Mouse (Mus musculus) stomach, postnatal 0 days (tissue): ENCODE data around the gene Mst1r. TPM values are rescaled to one million over a fixed set of nuclear protein-coding genes. Genes with fewer than 3 reads are reported as not detected.

ENCODE experiments used
- ATAC-seq: fragments of 200-750 bp; cut with Nextera tagmentation; 2 replicates; pipeline ENCODE4 v1.8.0; 2017; ENCODE audit not compliant: low FRiP score, low TSS enrichment
- DNase-seq: peaks from one replicate; pipeline ENCODE4 v3.0.0-alpha.2; 2016; ENCODE audit warnings: low spot score
- H3K27ac ChIP-seq: fragments of 300-500 bp; sonication (generic); replicated peaks from 2 replicates; pipeline ENCODE4 v1.5.1; 2014; ENCODE audit warnings: mild to moderate bottlenecking, control low read depth
- H3K27me3 ChIP-seq: fragments of 300-500 bp; sonication (generic); 2 replicates; pipeline ENCODE4 v1.6.1; 2014; ENCODE audit warnings: low read length; ENCODE audit not compliant: control insufficient read depth, insufficient read depth
- H3K36me3 ChIP-seq: fragments of 300-500 bp; sonication (generic); 2 replicates; pipeline ENCODE4 v1.6.1; 2014; ENCODE audit warnings: low read length, mixed read lengths; ENCODE audit not compliant: control insufficient read depth, insufficient read depth
- H3K4me1 ChIP-seq: fragments of 300-500 bp; sonication (generic); replicated peaks from 2 replicates; pipeline ENCODE4 v1.6.1; 2014; ENCODE audit warnings: antibody characterized with exemption; ENCODE audit not compliant: control insufficient read depth, insufficient read depth
- H3K4me2 ChIP-seq: fragments of 300-500 bp; sonication (generic); replicated peaks from 2 replicates; pipeline ENCODE4 v1.6.1; 2014; ENCODE audit warnings: low read depth, mild to moderate bottlenecking, control low read depth, moderate library complexity
- H3K4me3 ChIP-seq: fragments of 300-500 bp; sonication (generic); 2 replicates; pipeline ENCODE4 v1.5.1; 2014; ENCODE audit warnings: low read depth, low read length, control low read depth
- H3K9ac ChIP-seq: fragments of 300-500 bp; sonication (generic); 2 replicates; pipeline ENCODE4 v1.6.1; 2014; ENCODE audit warnings: mild to moderate bottlenecking, low read length, control low read depth, mixed read lengths
- H3K9me3 ChIP-seq: fragments of 300-500 bp; sonication (generic); 2 replicates; pipeline ENCODE4 v1.6.1; 2016; ENCODE audit warnings: low read length; ENCODE audit not compliant: control insufficient read depth
- CTCF ChIP-seq: IDR thresholded peaks from 2 replicates; pipeline ENCODE4 v1.5.1; 2016; ENCODE audit warnings: antibody characterized with exemption, low read depth, mild to moderate bottlenecking, moderate library complexity
- EP300 ChIP-seq: optimal IDR thresholded peaks from 2 replicates; pipeline ENCODE3; 2016; ENCODE audit warnings: antibody characterized with exemption
- WGBS: fragments of 180-500 bp; shearing (Covaris S2); extraction: QIAGEN DNeasy Blood & Tissue Kit; methylation state at CpG from one replicate; pipeline ENCODE4 v1.1.7; 2014; 5-methylcytosine and 5-hydroxymethylcytosine counted together
- polyA plus RNA-seq: library from polyadenylated mRNA; unstranded; fragments of >200 nt; fragmentation: Nextera tagmentation; extraction: Ambion mirVana; gene quantifications from 2 replicates; pipeline ENCODE4 v1.2.1, GENCODE M21; 2015

Mst1r gene
- polyA plus RNA-seq, 1 experiment from 2014 or later, result 10.6 TPM

DNA sequence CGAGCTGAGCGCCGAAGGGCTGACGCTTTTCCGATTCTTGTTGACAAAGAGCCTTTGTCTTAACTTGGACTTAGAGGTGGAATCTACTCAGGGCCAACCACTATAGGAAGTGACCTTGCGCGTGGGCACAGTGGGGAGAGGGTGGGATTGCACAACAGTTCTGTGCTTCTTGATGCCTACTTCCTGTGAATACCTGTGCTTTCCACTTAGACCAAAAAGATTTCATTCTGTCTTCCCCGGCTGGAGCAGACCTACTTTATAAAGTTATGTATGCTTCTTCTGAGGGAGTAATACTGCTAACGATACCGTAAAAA lies 43.2 kb downstream of the Mst1r start, which contains the start of gene Traip:
Gene Traip (plus strand): TSS at position 215 of the 314 bp plus-strand sequence.
- WGBS, result 92% methylated on average over 10 of the region's 10 CpGs
- Histone ChIP-seq H3K9ac (peak within 1 kb of the TSS; percentile 67), H3K4me2 (peak within 1 kb of the TSS; percentile 76), H3K27ac (peak within 1 kb of the TSS; percentile 67), H3K36me3 (no peaks in the 10 kb centered on the region), H3K4me3 (peak within 1 kb of the TSS; percentile 66), H3K27me3 (no peaks in the 10 kb centered on the region), H3K9me3 (no peaks in the 10 kb centered on the region), H3K4me1 (no peaks in the 10 kb centered on the region)
- DNase-seq (no peak), ATAC-seq (no peak)
- no peak for TF ChIP-seq CTCF
- TF ChIP-seq EP300, result no peak

DNA sequence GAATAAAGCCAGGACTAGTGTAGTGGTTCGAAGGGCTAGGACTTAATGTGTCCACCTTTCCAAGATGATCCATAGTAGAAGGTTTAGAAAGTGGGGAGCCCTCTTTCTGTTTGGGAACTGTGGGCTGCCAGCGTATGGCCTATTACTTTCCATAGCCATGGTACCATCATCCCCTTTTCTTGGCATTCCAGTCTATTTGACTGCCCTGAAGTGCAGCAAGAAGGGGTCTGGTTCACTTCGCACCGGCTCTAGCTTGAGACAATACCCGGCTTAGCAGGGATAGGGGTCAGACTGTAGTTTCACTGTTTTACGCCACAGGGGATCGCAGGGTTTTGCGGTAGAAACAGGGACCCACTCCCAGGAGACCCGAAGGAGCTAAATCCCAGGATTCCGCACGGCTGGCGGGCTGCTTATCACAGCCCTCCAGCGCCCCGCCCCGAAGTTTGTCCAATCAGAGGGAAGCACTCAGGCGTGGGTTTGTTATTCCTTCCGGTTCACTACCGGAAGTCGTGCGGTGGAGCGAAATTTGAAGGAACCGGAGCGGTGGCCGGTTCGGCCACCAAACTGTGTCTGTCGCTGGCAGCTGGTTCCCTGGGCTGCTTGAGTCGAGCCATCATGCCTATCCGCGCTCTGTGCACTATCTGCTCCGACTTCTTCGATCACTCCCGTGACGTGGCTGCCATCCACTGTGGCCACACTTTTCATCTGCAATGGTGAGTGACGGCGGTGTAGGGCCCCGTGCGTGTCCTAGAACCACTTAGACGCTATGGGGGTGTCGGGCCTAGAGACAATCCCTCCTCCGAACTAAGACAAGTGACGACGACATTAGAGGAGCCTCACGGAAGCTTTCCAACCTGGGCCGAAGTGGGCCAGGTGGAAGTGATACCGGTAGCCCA lies 44.0 kb downstream of the Mst1r start:
- H3K27ac ChIP-seq, result peak overlapping the region; percentile 67
- H3K9me3 ChIP-seq, result no peaks in the 10 kb centered on the region
- 11% methylated on average over 45 of the region's 45 CpGs for WGBS
- H3K9ac ChIP-seq, result peak overlapping the region; percentile 67
- TF ChIP-seq EP300, result no peak
- no peak for TF ChIP-seq CTCF
- H3K27me3 ChIP-seq, result no peaks in the 10 kb centered on the region
- peak overlapping the region; percentile 76 for H3K4me2 ChIP-seq
- peak; percentile 92 for DNase-seq
- peak; percentile 94 for ATAC-seq
- H3K4me1 ChIP-seq, result no peaks in the 10 kb centered on the region
- H3K4me3 ChIP-seq, result peak overlapping the region; percentile 66
- no peaks in the 10 kb centered on the region for H3K36me3 ChIP-seq

DNA sequence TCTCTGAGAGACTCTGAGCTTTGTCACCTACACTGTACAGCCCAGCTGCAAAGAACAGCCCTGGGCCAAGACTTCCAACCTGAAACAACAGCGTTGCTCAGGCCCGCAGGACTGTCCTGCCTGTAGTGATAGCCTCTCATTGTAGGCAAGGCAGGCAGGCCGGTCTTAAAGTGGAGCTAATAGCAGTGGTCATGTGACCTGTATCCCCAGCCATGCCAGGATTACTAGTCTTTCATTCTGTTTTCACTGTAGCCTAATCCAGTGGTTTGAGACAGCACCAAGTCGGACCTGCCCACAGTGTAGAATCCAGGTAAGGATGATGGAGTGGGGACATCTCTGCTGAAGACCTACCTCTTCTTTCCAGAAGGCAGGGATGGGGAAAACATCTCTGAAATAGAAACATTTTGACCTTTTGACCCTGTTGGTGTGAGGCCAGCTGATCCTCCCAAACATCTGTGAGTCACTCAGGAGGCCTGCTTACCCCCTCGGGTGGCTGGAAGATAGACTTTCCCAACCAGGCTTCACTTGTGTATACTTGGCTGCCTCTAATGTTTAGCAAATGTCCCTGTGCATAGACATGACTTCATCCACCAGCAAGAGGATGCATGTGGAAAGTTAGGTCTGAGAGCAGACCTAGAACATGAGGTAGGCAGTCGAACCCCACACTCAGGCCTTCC lies 49.1 kb downstream of the Mst1r start:
- H3K36me3 ChIP-seq, result no peaks in the 10 kb centered on the region

DNA sequence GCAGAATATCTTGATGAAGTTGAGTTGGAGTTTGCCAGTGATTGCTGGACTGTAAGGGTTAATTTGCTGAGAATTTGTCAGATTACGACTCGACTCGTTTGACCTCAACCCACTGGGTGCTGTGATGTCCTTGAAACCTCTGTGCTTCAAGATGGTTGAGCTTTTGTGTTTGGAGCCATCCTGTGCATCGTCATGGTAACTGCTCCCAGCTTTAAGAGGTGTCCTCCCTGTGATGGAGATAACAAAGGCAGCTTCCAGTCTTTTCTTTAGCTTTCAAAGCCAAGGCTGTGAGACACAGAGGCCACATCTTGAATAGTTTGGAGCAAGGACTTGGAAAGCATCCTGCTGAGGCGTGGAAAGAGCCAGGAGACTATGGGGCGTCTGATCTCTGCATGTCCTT lies 50.5 kb downstream of the Mst1r start:
- no peak overlapping the region for H3K27ac ChIP-seq
- WGBS, result 65% methylated on average over 6 of the region's 6 CpGs
- no peak for ATAC-seq
- no peaks in the 10 kb centered on the region for H3K9me3 ChIP-seq
- no peak overlapping the region for H3K9ac ChIP-seq
- H3K4me2 ChIP-seq, result no peak overlapping the region
- no peak for TF ChIP-seq CTCF
- no peak for TF ChIP-seq EP300
- H3K36me3 ChIP-seq, result no peaks in the 10 kb centered on the region
- DNase-seq, result no peak
- no peaks in the 10 kb centered on the region for H3K27me3 ChIP-seq
- no peaks in the 10 kb centered on the region for H3K4me1 ChIP-seq
- no peak overlapping the region for H3K4me3 ChIP-seq

More for the DNA sequence above, 49.1 kb downstream of the Mst1r start:
- Histone ChIP-seq H3K4me1 (no peaks in the 10 kb centered on the region), H3K9me3 (no peaks in the 10 kb centered on the region), H3K4me3 (no peak overlapping the region), H3K27me3 (no peaks in the 10 kb centered on the region), H3K4me2 (no peak overlapping the region), H3K27ac (0 out of 2 replicates have a peak overlapping the region, but pooled peaks have one; percentile 40), H3K9ac (no peak overlapping the region)
- 68% methylated on average over 6 of the region's 6 CpGs for WGBS
- ATAC-seq (peak; percentile 64; the same call in 1 of the 2 replicates), DNase-seq (no peak)
- no peak for TF ChIP-seq CTCF

DNA sequence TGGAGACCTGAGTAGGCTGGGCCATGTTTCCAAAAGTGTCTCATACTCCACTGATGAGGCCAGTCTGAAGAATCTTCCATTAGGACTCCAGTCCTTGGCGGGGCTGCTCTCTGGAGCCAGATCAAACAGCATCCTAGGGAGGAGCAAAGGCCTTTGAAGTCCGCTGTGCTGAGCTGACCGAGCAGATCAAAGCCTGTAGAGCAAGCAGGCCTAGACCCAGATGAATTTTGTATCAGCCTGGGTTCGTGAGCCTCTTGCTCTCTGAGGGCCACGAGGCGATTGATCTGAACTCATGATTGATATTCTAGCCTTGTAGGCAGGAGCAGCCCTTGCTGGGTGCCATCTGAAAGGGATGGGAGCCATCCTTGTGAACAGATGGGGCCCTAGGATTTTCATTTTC lies 53.2 kb downstream of the Mst1r start:
- Histone ChIP-seq H3K36me3 (no peaks in the 10 kb centered on the region), H3K9ac (no peak overlapping the region), H3K4me1 (no peaks in the 10 kb centered on the region), H3K27ac (no peak overlapping the region), H3K4me3 (no peak overlapping the region), H3K9me3 (no peaks in the 10 kb centered on the region), H3K4me2 (no peak overlapping the region), H3K27me3 (no peaks in the 10 kb centered on the region)
- 60% methylated on average over 6 of the region's 6 CpGs for WGBS
- ATAC-seq (no peak), DNase-seq (no peak)
- TF ChIP-seq EP300 (no peak), CTCF (no peak)

DNA sequence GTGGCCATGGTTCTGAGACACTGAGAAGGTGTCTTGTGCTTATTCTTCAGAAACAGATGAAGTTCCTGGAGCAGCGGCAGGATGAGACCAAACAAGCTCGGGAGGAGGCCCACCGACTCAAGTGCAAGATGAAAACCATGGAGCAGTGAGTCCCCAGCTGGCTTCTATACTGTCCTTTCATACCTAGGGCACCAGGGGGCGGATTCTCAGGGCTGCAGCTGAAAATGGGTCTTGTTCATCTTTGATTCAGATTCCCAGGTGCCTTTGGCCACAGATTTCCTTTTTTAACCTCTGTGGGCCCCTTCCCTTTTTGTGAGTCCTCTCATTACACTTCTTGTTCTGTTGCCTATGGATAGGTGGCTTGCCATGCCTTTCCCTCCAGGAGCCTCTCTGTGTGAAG lies 54.3 kb downstream of the Mst1r start:
- no peak overlapping the region for H3K9ac ChIP-seq
- DNase-seq, result no peak
- TF ChIP-seq EP300 (no peak), CTCF (peak; percentile 58)
- no peak overlapping the region for H3K4me2 ChIP-seq
- no peaks in the 10 kb centered on the region for H3K9me3 ChIP-seq
- H3K27ac ChIP-seq, result no peak overlapping the region
- H3K4me3 ChIP-seq, result no peak overlapping the region
- H3K36me3 ChIP-seq, result no peaks in the 10 kb centered on the region
- WGBS, result 75% methylated on average over 4 of the region's 4 CpGs
- no peaks in the 10 kb centered on the region for H3K27me3 ChIP-seq
- ATAC-seq, result no peak
- H3K4me1 ChIP-seq, result no peaks in the 10 kb centered on the region
